Mouse (Mus musculus) G1E (cell line): Measurements from ENCODE around the gene Gm6880.

Experiments
- CTCF ChIP-seq: IDR thresholded peaks from 2 replicates; pipeline ENCODE4 v1.5.1; 2012; ENCODE audit warnings: low read depth, low read length, inconsistent platforms, mixed read lengths
- POLR2AphosphoS5 ChIP-seq: IDR thresholded peaks from 2 replicates; pipeline ENCODE4 v1.6.1; 2012; ENCODE audit warnings: low read depth, low read length, inconsistent platforms; ENCODE audit not compliant: insufficient replicate concordance

GRCm38 (mm10) chrX:74497131-74497530, 15.9 kb upstream of the Gm6880 start:
- TF ChIP-seq POLR2AphosphoS5 (no peak), CTCF (no peak)
